Mouse (Mus musculus) Muller cell, postnatal 12 days (primary cell): ENCODE measurements around the gene Lgalsl.
A peak's percentile ranks its signal among the peaks of the same experiment; 100 is the strongest.

Experiments used
- DNase-seq: peaks from one replicate; pipeline ENCODE4 v3.0.0-alpha.2; 2015; ENCODE audit errors: inconsistent ontology term

Lgalsl gene

GRCm38 (mm10) chr11:20830686-20831505 is at the start of gene Lgalsl:
TSS of gene Lgalsl (minus strand) at chr11:20831056.
- peak; percentile 69 for DNase-seq

- peak; percentile 88 for DNase-seq
These were observed 47.8 kb upstream of the Lgalsl start for GRCm38 (mm10) chr11:20878644-20879043.

DNA sequence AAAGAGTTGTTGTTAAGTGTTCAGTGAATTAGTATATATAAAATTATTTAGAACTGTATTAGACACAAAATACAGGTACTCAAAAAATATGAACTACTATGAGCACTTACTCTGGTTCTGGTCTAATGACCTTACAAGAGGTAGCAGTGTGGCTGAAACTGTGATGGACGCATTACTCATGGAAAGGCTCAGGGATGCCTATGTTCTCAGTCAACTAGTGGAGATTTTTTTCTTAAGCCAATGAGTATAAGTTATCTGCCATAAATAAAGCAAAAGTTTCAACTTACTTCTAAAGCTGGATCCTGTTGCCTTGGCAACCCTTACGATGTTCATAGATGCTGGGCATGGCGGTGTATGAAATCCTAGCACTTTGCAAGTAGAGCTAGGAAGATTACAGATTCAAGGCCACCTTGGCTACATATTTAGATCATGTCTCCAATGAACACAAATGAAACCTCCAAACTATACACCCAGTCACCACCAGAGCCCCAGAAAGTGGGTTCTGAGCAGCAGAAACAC is 46.8 kb upstream of the Lgalsl start:
- no peak for DNase-seq

- no peak for DNase-seq
These were observed 42.5 kb upstream of the Lgalsl start for GRCm38 (mm10) chr11:20873386-20873785.

GRCm38 (mm10) chr11:20872911-20873310 is 42.1 kb upstream of the Lgalsl start:
- peak; percentile 71 for DNase-seq

GRCm38 (mm10) chr11:20872444-20872843 is 41.6 kb upstream of the Lgalsl start:
- no peak for DNase-seq

DNA sequence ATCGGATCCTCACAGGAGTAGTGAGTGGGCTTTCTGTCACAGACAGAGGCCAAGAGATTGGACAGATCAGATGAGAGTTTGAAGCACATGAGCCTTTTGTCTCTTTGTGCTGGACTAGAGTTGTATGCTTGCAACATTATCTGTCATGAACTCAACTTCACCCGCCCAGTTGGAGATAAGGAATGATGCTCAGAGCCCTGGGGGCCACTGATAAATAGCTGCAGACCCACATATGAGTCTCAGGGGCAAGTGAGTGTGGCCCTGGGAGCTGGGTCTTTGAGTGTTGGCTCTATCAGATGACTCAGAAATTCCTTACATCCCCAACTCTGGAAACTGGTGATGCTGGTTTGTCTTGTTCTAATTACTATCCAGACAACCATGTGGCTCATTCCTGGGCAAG is 39.1 kb upstream of the Lgalsl start:
- peak; percentile 58 for DNase-seq

DNA sequence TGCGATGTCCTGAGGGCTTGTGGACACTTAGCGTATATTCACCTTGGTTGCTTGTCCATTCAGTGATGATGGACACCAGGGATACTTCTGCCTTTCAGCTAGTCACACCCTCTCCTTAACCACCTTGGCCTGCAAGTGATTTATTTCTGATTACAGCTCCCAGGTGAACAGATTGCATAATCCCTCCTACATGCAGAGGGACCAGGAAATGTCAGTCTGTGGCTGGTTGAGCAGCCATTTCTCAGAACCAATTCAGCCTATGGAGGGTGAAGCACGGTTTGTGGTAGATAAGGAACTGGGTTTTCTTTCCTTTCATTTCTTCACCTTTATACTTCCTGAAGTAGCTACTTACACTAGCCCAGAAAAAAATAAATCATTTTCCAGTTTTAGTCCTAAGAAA is 34.6 kb upstream of the Lgalsl start:
- no peak for DNase-seq

DNA sequence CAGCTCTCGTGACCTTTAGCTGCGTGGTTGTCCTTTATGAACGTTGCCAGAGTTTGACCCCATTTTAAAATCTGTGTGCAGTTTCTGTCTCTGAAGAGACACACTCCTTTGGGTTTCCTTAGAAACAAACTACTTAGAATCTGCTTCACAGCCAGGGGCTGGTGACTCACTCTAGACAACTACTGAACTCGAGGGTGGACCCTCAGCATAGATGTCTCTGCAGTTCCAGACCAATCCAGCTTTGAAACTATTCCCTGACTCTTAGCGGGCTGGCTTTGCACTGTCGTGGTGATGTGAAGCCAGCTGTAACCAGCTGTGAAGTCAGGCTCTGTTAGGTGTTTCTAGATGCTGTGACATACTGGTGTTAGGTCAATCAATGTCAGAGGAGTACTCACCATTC is 33.8 kb upstream of the Lgalsl start:
- DNase-seq: no peak

DNA sequence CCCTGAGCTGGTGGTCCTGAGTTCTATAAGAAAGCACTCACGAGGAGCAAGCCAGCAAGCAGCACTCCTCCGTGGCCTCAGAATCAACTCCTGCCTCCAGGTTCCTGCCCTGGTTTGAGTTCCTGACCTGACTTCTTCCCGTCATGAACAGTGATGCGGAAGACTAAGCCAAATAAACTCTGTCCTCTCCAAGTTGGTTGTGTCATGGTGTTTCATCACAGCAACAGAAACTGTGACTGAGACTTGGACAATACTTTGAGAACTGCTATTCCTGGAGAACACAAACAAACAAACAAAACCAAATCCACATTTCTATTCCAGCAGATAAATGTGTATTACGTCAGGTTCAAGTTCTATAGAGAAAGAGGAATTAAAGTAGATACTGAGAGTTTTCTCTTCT is 31.2 kb upstream of the Lgalsl start:
- DNase-seq: no peak

GRCm38 (mm10) chr11:20860351-20860750 is 29.5 kb upstream of the Lgalsl start:
- no peak for DNase-seq

DNA sequence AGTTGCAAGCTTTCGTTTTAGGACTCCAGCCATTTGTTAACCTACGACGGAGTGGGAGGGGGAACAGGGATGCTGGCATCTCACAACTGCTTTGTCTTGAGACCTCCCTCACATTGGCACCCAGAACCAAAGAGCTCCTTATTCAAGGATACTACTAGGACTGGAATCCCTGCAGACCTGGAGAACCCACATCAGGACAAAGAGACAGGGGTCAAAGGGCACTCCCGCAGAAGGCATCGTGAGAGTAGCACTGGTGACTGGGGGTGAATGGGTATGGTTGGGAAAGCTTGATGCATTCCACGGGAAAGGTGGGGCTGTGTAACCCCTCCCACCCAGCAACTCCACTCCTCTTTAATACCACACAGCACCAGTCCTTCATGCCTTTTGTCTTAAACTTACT is 29.0 kb upstream of the Lgalsl start:
- DNase-seq: no peak

DNA sequence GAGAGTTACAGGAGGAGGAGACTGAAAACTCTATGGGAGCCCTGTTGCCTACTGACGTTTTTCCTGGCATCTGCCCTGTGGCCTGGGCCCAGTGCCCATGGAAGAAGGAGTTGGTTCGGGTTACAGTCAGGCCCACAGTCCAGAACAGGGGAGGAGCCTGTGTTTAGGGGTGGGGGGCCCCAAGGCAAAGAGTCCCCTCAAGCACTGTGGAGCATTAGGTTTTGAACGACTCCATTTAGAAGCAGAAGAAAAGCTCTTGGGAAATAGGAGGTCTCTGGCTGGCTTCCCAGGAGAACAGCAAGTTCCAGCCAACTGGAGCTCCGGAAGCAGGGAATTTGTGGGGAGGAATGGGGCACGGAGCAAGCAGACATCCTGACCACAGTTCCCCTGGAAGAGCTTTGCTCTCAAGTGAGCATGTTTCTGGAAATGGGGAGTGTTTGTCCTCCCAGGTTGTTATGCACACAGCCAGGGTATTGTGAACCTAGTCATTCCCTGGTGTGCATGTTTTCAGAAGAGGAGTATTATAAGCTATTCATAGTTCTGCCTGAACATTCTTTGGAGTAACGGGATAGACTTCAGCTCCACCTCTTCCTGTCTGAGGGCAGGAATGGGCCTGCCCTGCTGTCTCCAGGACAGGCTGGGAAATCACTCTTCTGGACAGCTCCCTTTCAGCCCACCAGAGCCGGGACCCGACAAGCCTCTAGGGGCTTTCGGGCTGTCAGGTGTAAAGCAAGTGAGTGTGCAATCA is 28.2 kb upstream of the Lgalsl start:
- peak; percentile 98 for DNase-seq

DNA sequence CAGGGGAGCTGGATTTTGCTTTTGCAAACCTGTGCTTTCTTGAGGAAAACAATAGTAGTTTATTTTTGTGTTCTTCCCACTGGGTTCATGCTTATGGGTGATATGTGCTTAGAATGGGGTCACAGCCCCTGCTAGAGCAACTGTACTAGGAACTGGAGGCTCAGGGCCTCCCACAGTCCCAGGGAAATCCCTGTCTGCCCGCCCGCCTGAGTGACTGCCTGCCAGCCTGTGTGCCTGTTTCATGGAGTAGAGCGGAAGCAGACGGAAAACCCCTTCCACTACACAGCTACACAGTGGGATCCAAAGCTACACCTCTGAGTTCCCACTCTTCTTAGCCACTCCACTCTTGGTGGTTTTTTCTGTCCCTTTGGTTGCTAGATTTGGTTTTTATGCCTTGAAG is 27.1 kb upstream of the Lgalsl start:
- no peak for DNase-seq

GRCm38 (mm10) chr11:20854032-20854741 is 23.3 kb upstream of the Lgalsl start:
- peak; percentile 59 for DNase-seq

- no peak for DNase-seq
These were observed 19.3 kb upstream of the Lgalsl start for GRCm38 (mm10) chr11:20850196-20850595.

GRCm38 (mm10) chr11:20849403-20849802 is 18.5 kb upstream of the Lgalsl start:
- no peak for DNase-seq

GRCm38 (mm10) chr11:20837366-20837765 is 6.5 kb upstream of the Lgalsl start:
- no peak for DNase-seq

- peak; percentile 40 for DNase-seq
These were observed 813 bp upstream of the Lgalsl start for GRCm38 (mm10) chr11:20831600-20832137.

DNA sequence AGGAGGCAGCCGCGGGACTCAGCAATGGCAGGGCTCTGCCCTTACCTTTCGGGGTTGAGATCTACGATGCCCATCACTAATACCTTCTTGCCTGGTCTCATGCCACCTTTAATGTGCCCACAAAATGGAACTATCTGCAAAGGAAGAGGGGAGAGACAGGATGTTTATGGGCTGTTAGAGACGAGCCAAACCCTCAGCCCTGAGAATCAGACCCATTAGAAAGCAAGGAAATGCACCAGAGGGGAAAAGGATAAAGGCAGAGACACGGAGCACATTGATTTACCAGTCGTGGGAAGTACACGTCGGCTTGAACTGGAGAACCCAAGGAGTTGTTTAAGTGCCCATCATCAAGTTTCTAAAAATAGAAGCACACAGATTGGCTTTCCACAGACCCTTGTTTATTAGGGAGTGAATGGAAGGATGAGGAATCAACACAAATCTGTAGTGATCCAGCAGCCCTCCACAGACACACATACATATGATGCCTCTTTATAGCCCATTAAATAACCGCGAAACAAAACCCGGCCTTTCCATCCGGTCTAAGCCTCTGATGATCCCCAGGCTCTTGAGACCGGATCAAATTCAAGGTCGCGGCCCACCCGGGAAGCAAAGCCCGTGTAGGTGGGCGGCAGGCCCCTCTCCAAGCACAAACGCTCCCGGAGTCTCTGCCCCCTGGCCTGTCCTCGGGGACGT is 717 bp downstream of the Lgalsl start:
- peak; percentile 34 for DNase-seq

DNA sequence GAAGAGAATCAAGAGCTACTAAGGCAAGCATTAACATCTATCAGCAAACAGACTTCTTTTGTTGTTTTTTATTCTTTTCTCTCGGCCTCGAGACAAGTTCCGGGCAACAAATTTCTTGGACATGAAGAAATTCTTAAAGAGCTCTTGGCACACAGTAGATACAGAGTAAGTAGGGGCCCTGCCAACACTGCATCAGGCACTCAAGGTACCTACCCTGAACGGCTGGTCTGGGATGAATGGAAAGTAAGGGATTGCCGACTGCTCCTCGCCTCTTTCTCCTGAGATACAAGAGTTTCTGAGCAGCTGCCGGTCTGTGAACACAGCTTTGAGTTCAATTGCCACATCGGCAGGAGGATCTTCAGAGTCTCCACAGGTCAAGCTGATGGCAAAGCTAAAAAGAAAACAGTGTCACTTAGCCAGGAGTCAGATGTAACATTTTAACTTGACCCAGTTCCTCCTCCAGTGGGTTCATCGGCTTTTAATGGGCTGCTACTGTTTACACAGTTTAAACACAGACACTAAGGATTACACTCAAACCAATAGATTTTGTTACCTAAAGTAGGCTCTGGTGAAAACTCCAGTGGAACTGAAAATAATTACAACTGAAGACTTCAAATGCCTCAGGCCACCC is 1.7 kb downstream of the Lgalsl start:
- DNase-seq: no peak
